Mouse (Mus musculus) frontal cortex, postnatal 25 days (tissue): Measurements from ENCODE around the gene Bri3.

Experiments
- DNase-seq, 2 experiments: peaks; one replicate each; pipeline ENCODE4 v3.0.0; 2022; ENCODE audit warnings: low spot score in 2 of 2

Gene Bri3

GRCm38 (mm10) chr5:144263082-144263481 lies 18.8 kb downstream of the Bri3 start:
- DNase-seq = no peak

- DNase-seq = no peak
Observed at GRCm38 (mm10) chr5:144263496-144263895, 19.3 kb downstream of the Bri3 start.

- peak in 1 of 2 experiments; percentile 31 for DNase-seq
Observed at GRCm38 (mm10) chr5:144267535-144268241, 23.5 kb downstream of the Bri3 start.

- DNase-seq = no peak
Observed at GRCm38 (mm10) chr5:144269926-144270325, 25.7 kb downstream of the Bri3 start.

- no peak for DNase-seq
Observed at GRCm38 (mm10) chr5:144270420-144270819, 26.2 kb downstream of the Bri3 start.

GRCm38 (mm10) chr5:144271118-144271517 lies 26.9 kb downstream of the Bri3 start:
- DNase-seq = no peak

GRCm38 (mm10) chr5:144271772-144272171 lies 27.5 kb downstream of the Bri3 start:
- DNase-seq = no peak

- no peak for DNase-seq
Observed at GRCm38 (mm10) chr5:144274904-144275303, 30.7 kb downstream of the Bri3 start.

GRCm38 (mm10) chr5:144276898-144277630 lies 32.8 kb downstream of the Bri3 start:
- no peak for DNase-seq

- no peak for DNase-seq
Observed at GRCm38 (mm10) chr5:144278374-144278960, 34.2 kb downstream of the Bri3 start.

- DNase-seq = no peak
Observed at GRCm38 (mm10) chr5:144279081-144279541, 34.9 kb downstream of the Bri3 start.

- no peak for DNase-seq
Observed at GRCm38 (mm10) chr5:144279926-144280325, 35.7 kb downstream of the Bri3 start.

GRCm38 (mm10) chr5:144282470-144283260 lies 38.4 kb downstream of the Bri3 start:
- DNase-seq = no peak

GRCm38 (mm10) chr5:144283551-144284031 lies 39.4 kb downstream of the Bri3 start:
- no peak for DNase-seq

- DNase-seq = no peak
Observed at GRCm38 (mm10) chr5:144284599-144284998, 40.4 kb downstream of the Bri3 start.

- DNase-seq = no peak
Observed at GRCm38 (mm10) chr5:144286591-144287266, 42.5 kb downstream of the Bri3 start.

GRCm38 (mm10) chr5:144287267-144287820 lies 43.1 kb downstream of the Bri3 start:
- DNase-seq = no peak

GRCm38 (mm10) chr5:144288391-144288790 lies 44.2 kb downstream of the Bri3 start:
- DNase-seq = no peak

- no peak for DNase-seq
Observed at GRCm38 (mm10) chr5:144289769-144290440, 45.7 kb downstream of the Bri3 start.

- no peak for DNase-seq
Observed at GRCm38 (mm10) chr5:144294908-144295307, 50.7 kb downstream of the Bri3 start.
